Mouse (Mus musculus) kidney, postnatal 0 days (tissue): Measurements from ENCODE around the gene Bub3. TPM values are rescaled to one million over a fixed set of nuclear protein-coding genes. Genes with fewer than 3 reads are reported as not detected.
A peak's percentile ranks its signal among the peaks of the same experiment; 100 is the strongest.

Experiments used
- ATAC-seq: fragments of 200-750 bp; cut with Nextera tagmentation; replicated peaks from 2 replicates; pipeline ENCODE4 v1.8.0; 2017; ENCODE audit warnings: low read depth, moderate number of reproducible peaks, moderate TSS enrichment, moderate library complexity; ENCODE audit not compliant: low FRiP score
- DNase-seq: peaks from one replicate; pipeline ENCODE4 v3.0.0-alpha.2; 2016; ENCODE audit warnings: low spot score
- H3K27ac ChIP-seq: fragments of 300-500 bp; sonication (generic); 2 replicates; pipeline ENCODE4 v1.5.1; 2014; ENCODE audit warnings: mild to moderate bottlenecking
- H3K27me3 ChIP-seq: fragments of 300-500 bp; sonication (generic); 2 replicates; pipeline ENCODE4 v1.6.1; 2014; ENCODE audit warnings: low read length, mixed read lengths; ENCODE audit not compliant: insufficient read depth
- H3K36me3 ChIP-seq: fragments of 300-500 bp; sonication (generic); 2 replicates; pipeline ENCODE4 v1.6.1; 2014; ENCODE audit warnings: low read length, mixed read lengths; ENCODE audit not compliant: insufficient read depth
- H3K4me1 ChIP-seq: fragments of 300-500 bp; sonication (generic); replicated peaks from 2 replicates; pipeline ENCODE4 v1.6.1; 2014; ENCODE audit warnings: antibody characterized with exemption, low read length, mixed read lengths; ENCODE audit not compliant: insufficient read depth
- H3K4me2 ChIP-seq: fragments of 300-500 bp; sonication (generic); 2 replicates; pipeline ENCODE4 v1.6.1; 2014; ENCODE audit warnings: mild to moderate bottlenecking, low read length, moderate library complexity, mixed read lengths
- H3K4me3 ChIP-seq: fragments of 300-500 bp; sonication (generic); replicated peaks from 2 replicates; pipeline ENCODE4 v1.5.1; 2014; ENCODE audit warnings: low read depth, low read length
- H3K9ac ChIP-seq: fragments of 300-500 bp; sonication (generic); 2 replicates; pipeline ENCODE4 v1.6.1; 2014; ENCODE audit warnings: low read depth, low read length
- H3K9me3 ChIP-seq: fragments of 300-500 bp; sonication (generic); replicated peaks from 2 replicates; pipeline ENCODE4 v1.6.1; 2016; ENCODE audit warnings: low read length, inconsistent platforms, mixed read lengths
- CTCF ChIP-seq: IDR thresholded peaks from 2 replicates; pipeline ENCODE4 v1.5.1; 2016; ENCODE audit warnings: antibody characterized with exemption, low read depth, mild to moderate bottlenecking, moderate library complexity
- WGBS: fragments of 180-500 bp; shearing (Covaris S2); extraction: QIAGEN DNeasy Blood & Tissue Kit; methylation state at CpG from one replicate; pipeline ENCODE4 v1.1.7; 2014; 5-methylcytosine and 5-hydroxymethylcytosine counted together
- polyA plus RNA-seq: library from polyadenylated mRNA; unstranded; fragments of >200 nt; fragmentation: Nextera tagmentation; extraction: Ambion mirVana; gene quantifications from 2 replicates; pipeline ENCODE4 v1.2.1, GENCODE M21; 2015

Gene Bub3
- 136 and 142 TPM in 2 replicates for polyA plus RNA-seq

DNA sequence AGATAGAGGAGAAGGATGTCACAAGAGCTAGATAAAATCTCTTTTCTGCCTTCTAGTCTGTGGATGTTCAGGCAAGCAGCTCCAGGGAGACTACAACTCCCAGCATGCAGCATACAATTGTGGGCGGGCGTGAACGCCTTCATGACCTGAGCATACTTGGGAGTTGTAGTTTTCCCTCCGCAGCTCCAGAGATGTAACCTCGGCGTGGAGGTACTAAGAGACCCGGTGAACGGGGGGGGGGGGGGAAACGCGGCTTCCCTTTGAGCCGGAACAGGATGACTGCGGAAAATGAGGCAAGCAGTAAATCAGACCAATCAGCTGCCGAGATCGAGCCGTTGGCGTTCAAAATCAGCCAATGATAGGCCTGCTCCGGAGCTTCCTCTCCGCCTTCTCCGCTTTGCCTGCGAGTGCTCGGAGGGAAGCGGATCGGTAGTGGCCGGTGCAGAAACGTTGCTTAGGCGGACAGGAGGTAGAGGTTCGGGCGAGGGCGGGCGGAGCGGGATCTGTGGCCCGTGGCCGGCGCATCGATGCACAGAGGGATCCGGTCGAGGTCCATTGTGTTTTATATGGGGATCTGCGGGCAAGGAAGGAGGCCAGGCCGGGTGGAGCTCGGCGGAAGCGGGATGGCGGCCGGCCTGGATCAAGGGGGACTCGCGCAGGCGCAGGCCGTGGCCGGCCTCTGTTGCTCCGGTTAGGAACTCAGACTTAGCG lies at the start of gene Bub3:
Gene Bub3, plus strand, starts transcription at position 237 of the 711 bp plus-strand sequence.
- H3K27me3 ChIP-seq, result peaks cover 36% of the 10 kb centered on the region
- H3K4me1 ChIP-seq, result peaks cover 10% of the 10 kb centered on the region; the same call in 1 of the 2 replicates
- DNase-seq (peak; percentile 99), ATAC-seq (peak; percentile 94)
- under 1% methylated on average over 46 of the region's 51 CpGs for WGBS
- H3K9ac ChIP-seq, result peak within 1 kb of the TSS; percentile 87
- H3K9me3 ChIP-seq, result no peaks in the 10 kb centered on the region
- H3K36me3 ChIP-seq, result peaks cover 20% of the 10 kb centered on the region
- peak within 1 kb of the TSS; percentile 90 for H3K27ac ChIP-seq
- peak within 1 kb of the TSS; percentile 82 for H3K4me3 ChIP-seq
- no peak for TF ChIP-seq CTCF
- H3K4me2 ChIP-seq, result peak within 1 kb of the TSS; percentile 60

- ATAC-seq, result peak; percentile 45; the same call in 1 of the 2 replicates
- Histone ChIP-seq H3K9ac (no peak overlapping the region), H3K4me1 (peaks cover 18% of the 10 kb centered on the region; the same call in 1 of the 2 replicates), H3K27me3 (peaks cover 65% of the 10 kb centered on the region), H3K4me2 (no peak overlapping the region), H3K36me3 (no peaks in the 10 kb centered on the region), H3K27ac (no peak overlapping the region), H3K4me3 (no peak overlapping the region), H3K9me3 (no peaks in the 10 kb centered on the region)
- peak; percentile 91 for TF ChIP-seq CTCF
- under 1% methylated on average over 7 of the region's 7 CpGs for WGBS
- DNase-seq, result peak; percentile 93
Observed at GRCm38 (mm10) chr7:131539979-131540378, 20.0 kb upstream of the Bub3 start.

DNA sequence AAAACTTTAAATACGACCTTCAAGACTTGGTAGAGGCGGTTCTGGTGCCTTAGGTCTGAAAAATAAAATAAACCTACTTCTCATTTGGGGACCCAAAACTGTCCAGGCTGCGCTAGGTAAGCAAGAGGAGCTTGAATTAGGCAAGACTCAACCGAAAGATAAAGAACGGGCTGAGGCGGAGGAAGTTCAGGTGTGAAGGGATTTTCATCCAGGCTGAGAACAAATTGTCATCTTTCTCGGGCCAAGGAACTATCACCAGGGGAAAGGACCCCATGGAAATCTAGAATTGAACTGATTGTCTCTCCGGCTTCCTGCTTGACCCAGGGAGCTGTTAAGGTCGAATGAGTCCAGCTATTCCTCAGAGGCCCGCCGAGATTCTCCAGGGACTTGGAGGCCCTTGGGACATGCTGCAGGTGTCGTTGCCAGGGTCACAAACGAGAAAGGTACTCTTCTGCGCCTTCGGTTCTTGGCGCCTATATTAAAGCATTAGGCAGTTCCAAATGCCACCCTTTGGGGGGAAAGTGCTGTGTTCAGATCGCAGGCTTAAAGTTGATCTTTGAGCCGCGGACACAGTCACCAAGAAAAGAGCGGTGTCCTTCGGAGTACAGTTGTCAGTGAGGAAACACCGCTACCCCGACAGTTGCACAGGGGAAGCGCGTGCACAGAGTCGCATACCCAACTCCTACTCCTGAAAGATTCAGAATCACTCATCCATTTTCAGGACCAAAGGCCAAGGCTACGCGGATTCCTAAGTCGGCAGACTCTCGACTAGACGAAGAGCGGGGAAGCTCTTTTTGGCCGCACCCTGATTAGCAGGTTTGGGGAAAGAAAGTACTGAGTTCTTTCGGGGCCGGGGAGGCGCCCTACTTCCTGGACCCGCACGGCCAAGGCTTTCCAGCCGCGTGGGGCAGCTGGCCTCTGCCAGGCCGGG lies 18.6 kb upstream of the Bub3 start:
- Histone ChIP-seq H3K4me1 (peaks cover 18% of the 10 kb centered on the region; the same call in 1 of the 2 replicates), H3K36me3 (no peaks in the 10 kb centered on the region), H3K27ac (no peak overlapping the region), H3K9me3 (no peaks in the 10 kb centered on the region), H3K4me3 (peak overlapping the region; percentile 10; the same call in 1 of the 2 replicates), H3K9ac (no peak overlapping the region), H3K4me2 (peak overlapping the region; percentile 61; the same call in 1 of the 2 replicates), H3K27me3 (peaks cover 77% of the 10 kb centered on the region)
- TF ChIP-seq CTCF, result no peak
- DNase-seq (no peak), ATAC-seq (no peak)
- under 1% methylated on average over 41 of the region's 41 CpGs for WGBS

DNA sequence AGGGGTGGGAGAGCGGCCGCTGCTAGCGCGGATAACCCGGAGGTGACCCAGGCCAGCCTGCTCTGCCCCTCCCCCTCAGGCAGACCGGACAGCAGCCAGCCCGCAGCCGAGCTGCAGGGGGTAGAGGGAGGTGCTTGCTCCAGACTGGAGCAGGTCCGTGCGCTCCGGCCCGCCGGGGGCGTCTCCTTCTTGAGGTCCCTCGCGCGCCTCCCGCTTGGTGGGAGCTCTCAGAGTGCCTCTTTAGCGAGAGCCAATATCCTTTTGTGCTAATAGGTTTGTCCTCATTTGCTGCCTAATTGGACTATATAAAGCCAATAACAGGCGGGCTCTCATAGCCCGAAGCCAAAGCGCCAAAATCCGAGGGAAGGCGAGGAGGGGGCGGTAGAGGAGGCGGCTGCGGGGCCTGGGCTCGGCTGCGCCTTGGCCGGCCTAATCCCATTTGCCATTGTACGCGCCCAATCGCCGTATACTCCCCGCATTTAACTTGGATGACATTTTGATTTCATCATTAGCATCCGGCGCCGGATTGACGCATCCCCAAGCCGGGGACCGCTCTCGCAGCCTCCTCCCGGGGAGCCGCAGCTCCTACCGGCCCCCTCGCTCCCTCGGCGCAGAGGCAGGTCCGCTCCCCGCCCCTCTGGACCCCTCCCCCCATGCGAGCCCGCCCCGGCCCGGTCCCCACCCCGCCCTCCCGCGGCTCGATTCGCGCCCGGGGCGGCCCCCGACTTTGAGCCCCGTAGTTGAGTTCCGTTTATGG lies 17.7 kb upstream of the Bub3 start, which contains the start of gene Hmx3:
Gene Hmx3, plus strand, starts transcription at position 753 of the 757 bp plus-strand sequence.
- no peak for TF ChIP-seq CTCF
- under 1% methylated on average over 63 of the region's 65 CpGs for WGBS
- Histone ChIP-seq H3K4me1 (peaks cover 18% of the 10 kb centered on the region; the same call in 1 of the 2 replicates), H3K9me3 (no peaks in the 10 kb centered on the region), H3K4me2 (peak within 1 kb of the TSS; percentile 61), H3K27me3 (peaks cover 86% of the 10 kb centered on the region), H3K36me3 (no peaks in the 10 kb centered on the region), H3K27ac (no peak within 1 kb of the TSS), H3K4me3 (peak within 1 kb of the TSS; percentile 31), H3K9ac (no peak within 1 kb of the TSS)
- DNase-seq (no peak), ATAC-seq (0 out of 2 replicates have a peak, but pooled peaks have one; percentile 27)

- no peak for DNase-seq
- under 1% methylated on average over 69 of the region's 71 CpGs for WGBS
- Histone ChIP-seq H3K27me3 (peaks cover 86% of the 10 kb centered on the region), H3K4me2 (peak overlapping the region; percentile 61), H3K9ac (no peak overlapping the region), H3K4me3 (peak overlapping the region; percentile 31), H3K4me1 (peaks cover 18% of the 10 kb centered on the region; the same call in 1 of the 2 replicates), H3K27ac (no peak overlapping the region), H3K36me3 (no peaks in the 10 kb centered on the region), H3K9me3 (no peaks in the 10 kb centered on the region)
- TF ChIP-seq CTCF, result no peak
- ATAC-seq, result no peak
Observed at GRCm38 (mm10) chr7:131542872-131543622, 17.0 kb upstream of the Bub3 start.
